Mouse (Mus musculus) forebrain, embryonic 15.5 days (tissue): ENCODE results near the gene Thbs1. TPM values are rescaled to one million over a fixed set of nuclear protein-coding genes. Genes with fewer than 3 reads are reported as not detected.
A peak's percentile ranks its signal among the peaks of the same experiment; 100 is the strongest.
"Not testable (repeated sequence)": the region's sequence is repeated elsewhere in the genome, so short reads cannot be mapped to it uniquely, and the experiment has no call there.

Source experiments
- ATAC-seq: fragments of 200-750 bp; cut with Nextera tagmentation; replicated peaks from 2 replicates; pipeline ENCODE4 v1.8.0; 2017; ENCODE audit warnings: mild to moderate bottlenecking, moderate TSS enrichment, moderate library complexity
- H3K27ac ChIP-seq: fragments of 300-500 bp; sonication (generic); replicated peaks from 2 replicates; pipeline ENCODE4 v1.5.1; 2015; ENCODE audit warnings: mild to moderate bottlenecking, inconsistent platforms
- H3K27me3 ChIP-seq: fragments of 300-500 bp; sonication (generic); 2 replicates; pipeline ENCODE4 v1.6.1; 2015; ENCODE audit warnings: inconsistent platforms
- H3K36me3 ChIP-seq: fragments of 300-500 bp; sonication (generic); 2 replicates; pipeline ENCODE4 v1.6.1; 2015; ENCODE audit warnings: mild to moderate bottlenecking, inconsistent platforms
- H3K4me1 ChIP-seq: fragments of 300-500 bp; sonication (generic); 2 replicates; pipeline ENCODE4 v1.6.1; 2015; ENCODE audit warnings: inconsistent platforms
- H3K4me2 ChIP-seq: fragments of 300-500 bp; sonication (generic); replicated peaks from 2 replicates; pipeline ENCODE4 v1.6.1; 2015; ENCODE audit warnings: mild to moderate bottlenecking, inconsistent platforms
- H3K4me3 ChIP-seq: fragments of 300-500 bp; sonication (generic); 2 replicates; pipeline ENCODE4 v1.5.1; 2015; ENCODE audit warnings: mild to moderate bottlenecking, inconsistent platforms
- H3K9ac ChIP-seq: fragments of 300-500 bp; sonication (generic); replicated peaks from 2 replicates; pipeline ENCODE4 v1.6.1; 2015; ENCODE audit warnings: mild to moderate bottlenecking, inconsistent platforms
- H3K9me3 ChIP-seq: fragments of 300-500 bp; sonication (generic); 2 replicates; pipeline ENCODE4 v1.6.1; 2016; ENCODE audit warnings: inconsistent platforms
- WGBS: fragments of 180-500 bp; shearing (Covaris S2); methylation state at CpG from one replicate; pipeline ENCODE4 v1.1.7; 2015; ENCODE audit warnings: mixed read lengths; 5-methylcytosine and 5-hydroxymethylcytosine counted together
- polyA plus RNA-seq: library from polyadenylated mRNA; unstranded; fragments of >200 nt; fragmentation: Nextera tagmentation; extraction: Ambion mirVana; gene quantifications from 2 replicates; pipeline ENCODE4 v1.2.1, GENCODE M21; 2015

Thbs1 gene
- polyA plus RNA-seq, 1 experiment from 2014 or later = 10.2 TPM

DNA sequence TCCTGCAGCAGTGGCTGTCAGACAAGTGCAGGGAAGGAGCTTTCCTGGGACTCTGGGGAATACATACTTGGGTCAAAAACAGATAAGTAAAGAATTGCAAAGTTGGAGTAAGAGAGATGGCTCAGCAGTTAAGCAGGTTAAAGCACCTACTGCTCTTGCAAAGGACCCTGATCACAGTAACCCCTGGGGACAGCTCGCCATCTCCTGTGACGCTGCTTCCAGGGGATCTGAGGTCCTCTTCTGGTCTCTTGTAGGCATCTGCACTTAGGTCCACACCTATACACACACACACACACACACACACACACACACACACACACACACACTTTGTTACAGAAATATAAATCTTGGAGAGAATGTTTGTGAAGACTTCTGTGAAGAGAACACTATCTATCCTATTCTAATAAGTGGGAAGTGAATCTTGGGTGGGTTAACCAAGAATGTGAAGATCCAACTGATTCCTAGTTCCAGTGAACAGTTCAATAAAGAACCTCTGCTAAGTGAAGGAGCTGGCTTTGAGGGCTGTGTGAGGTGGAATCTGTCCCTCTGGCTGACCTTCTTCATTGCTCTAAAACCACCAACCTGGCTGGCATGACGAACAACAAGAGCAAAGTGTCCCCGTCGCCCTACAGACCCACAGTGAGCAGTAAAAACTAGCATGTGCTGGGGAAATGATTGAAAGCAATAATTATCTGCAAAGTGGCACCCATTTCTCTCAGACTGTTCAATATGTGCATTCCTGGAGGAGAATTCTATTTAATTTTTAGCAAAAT is 16.0 kb downstream of the Thbs1 start:
- Histone ChIP-seq H3K36me3 (no peaks in the 10 kb centered on the region), H3K4me2 (no peak overlapping the region), H3K4me1 (0 out of 2 replicates have a peak, but pooled peaks cover 8% of the 10 kb centered on the region), H3K9ac (no peak overlapping the region), H3K27me3 (no peaks in the 10 kb centered on the region), H3K27ac (no peak overlapping the region), H3K4me3 (no peak overlapping the region), H3K9me3 (no peaks in the 10 kb centered on the region)
- 88% methylated on average over 5 of the region's 5 CpGs for WGBS
- ATAC-seq = no peak

DNA sequence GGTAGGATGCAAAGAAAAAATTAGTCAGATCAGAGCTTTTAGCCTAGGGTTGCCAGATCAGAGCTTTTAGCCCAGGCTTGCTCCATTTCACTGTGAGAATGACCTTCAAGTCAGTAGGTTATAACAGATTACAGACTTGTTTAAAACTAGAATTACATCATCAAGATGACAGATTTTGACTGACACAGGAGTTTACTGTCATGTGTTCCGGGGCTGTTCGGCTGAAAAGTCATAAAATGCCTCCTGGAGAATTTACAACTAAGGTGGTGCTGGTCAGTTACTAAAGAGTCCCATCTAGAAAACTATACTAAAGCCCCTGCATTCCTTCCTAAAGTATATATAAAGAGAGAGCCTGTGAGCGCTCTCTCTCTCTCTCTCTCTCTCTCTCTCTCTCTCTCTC is 16.6 kb downstream of the Thbs1 start:
- Histone ChIP-seq H3K27ac (no peak overlapping the region), H3K9ac (no peak overlapping the region), H3K4me1 (0 out of 2 replicates have a peak, but pooled peaks cover 8% of the 10 kb centered on the region), H3K27me3 (no peaks in the 10 kb centered on the region), H3K4me3 (no peak overlapping the region), H3K36me3 (no peaks in the 10 kb centered on the region), H3K4me2 (no peak overlapping the region), H3K9me3 (no peaks in the 10 kb centered on the region)
- WGBS = 72% methylated on average over 3 of the region's 3 CpGs
- ATAC-seq = no peak

DNA sequence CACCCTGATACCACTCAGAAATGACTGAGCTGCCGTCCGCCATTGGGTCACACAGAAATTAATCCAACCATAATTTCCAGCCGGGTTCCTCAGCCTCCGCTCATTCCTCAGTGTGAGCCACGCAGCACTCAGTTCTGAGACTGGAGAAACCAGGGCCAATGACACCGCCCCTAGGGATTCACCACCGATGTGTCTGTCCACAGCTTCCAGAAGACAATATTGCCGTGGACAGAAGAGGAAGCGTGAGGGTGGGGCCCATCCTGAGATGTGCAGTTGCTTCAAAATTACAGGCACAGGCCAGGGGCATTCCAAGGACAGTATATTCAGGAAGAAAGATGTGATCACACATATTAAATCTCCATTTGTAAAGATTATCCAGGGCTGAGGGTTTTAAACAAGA is 25.4 kb downstream of the Thbs1 start:
- no peak overlapping the region for H3K27ac ChIP-seq
- H3K27me3 ChIP-seq = no peaks in the 10 kb centered on the region
- H3K36me3 ChIP-seq = no peaks in the 10 kb centered on the region
- ATAC-seq = no peak
- H3K4me2 ChIP-seq = no peak overlapping the region
- 93% methylated on average over 9 of the region's 9 CpGs for WGBS
- H3K4me1 ChIP-seq = no peaks in the 10 kb centered on the region
- no peak overlapping the region for H3K9ac ChIP-seq
- no peaks in the 10 kb centered on the region for H3K9me3 ChIP-seq
- H3K4me3 ChIP-seq = no peak overlapping the region

DNA sequence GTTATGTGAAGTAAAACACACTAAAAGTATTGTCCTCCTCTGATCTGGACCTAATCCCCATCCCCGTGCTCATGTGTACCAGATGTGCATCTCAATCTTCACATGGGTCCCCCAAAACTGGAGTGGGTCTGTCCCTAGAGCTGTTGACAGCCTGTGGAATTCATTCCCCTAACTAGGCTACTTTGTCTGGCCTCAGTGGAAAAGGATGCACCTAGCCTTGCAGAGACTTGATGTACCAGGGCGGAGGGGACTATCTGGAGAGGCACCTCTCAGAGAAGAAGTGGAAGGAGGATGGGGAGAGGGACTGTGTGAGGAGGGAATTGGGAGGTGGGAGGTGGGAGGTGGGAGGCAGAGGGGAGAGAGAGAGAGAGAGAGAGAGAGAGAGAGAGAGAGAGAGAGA is 26.1 kb downstream of the Thbs1 start:
- no peak overlapping the region for H3K27ac ChIP-seq
- no peak overlapping the region for H3K4me2 ChIP-seq
- no peak overlapping the region for H3K9ac ChIP-seq
- no peaks in the 10 kb centered on the region for H3K4me1 ChIP-seq
- 84% methylated on average over 2 of the region's 2 CpGs for WGBS
- no peak for ATAC-seq
- no peaks in the 10 kb centered on the region for H3K36me3 ChIP-seq
- no peak overlapping the region for H3K4me3 ChIP-seq
- no peaks in the 10 kb centered on the region for H3K9me3 ChIP-seq
- H3K27me3 ChIP-seq = no peaks in the 10 kb centered on the region

DNA sequence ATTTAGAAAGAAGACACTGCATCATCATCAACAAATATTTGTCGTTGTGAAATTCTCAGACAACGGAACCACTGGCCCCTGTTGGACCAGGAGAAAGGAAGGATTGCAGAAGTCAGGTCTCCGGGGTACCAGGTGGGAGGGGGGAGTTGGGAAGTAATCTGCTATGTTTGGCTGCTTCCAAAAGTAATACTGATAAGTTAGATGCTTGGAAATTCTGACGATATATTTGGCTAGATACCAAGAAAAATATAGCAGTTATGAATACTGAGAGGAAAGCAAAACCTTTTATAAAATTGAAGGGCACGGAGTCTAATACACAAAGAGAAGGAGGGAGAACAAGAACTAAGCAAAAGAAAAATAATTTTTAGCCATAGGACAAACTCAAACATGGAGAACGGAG is 27.6 kb downstream of the Thbs1 start:
- Histone ChIP-seq H3K4me1 (no peaks in the 10 kb centered on the region), H3K4me3 (no peak overlapping the region), H3K27me3 (no peaks in the 10 kb centered on the region), H3K9me3 (no peaks in the 10 kb centered on the region), H3K4me2 (no peak overlapping the region), H3K9ac (no peak overlapping the region), H3K36me3 (no peaks in the 10 kb centered on the region), H3K27ac (no peak overlapping the region)
- ATAC-seq = no peak
- 88% methylated on average over 6 of the region's 6 CpGs for WGBS

DNA sequence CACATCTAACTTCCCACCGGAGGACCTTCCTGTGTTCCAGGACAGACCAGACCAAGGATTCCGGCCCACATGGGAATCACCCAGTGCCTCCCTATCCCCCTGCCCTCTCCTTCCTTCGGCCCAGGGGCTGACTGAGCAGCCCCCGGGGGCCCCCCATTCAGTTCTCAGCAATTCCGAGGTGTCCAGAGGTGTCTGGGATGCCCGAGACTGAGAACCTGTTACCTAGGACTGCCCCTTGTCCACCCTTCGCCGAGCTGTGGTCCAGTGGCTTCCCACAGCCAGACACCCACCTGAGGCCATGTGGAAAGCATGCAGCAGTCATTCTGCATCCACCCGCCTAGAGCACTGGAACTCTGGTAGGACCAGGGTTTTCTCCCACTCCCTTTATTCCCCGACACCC is 30.0 kb downstream of the Thbs1 start:
- no peaks in the 10 kb centered on the region for H3K36me3 ChIP-seq
- no peaks in the 10 kb centered on the region for H3K4me1 ChIP-seq
- no peak overlapping the region for H3K4me3 ChIP-seq
- H3K27me3 ChIP-seq = no peaks in the 10 kb centered on the region
- 91% methylated on average over 10 of the region's 10 CpGs for WGBS
- no peaks in the 10 kb centered on the region for H3K9me3 ChIP-seq
- ATAC-seq = no peak
- H3K27ac ChIP-seq = no peak overlapping the region
- no peak overlapping the region for H3K9ac ChIP-seq
- H3K4me2 ChIP-seq = no peak overlapping the region

DNA sequence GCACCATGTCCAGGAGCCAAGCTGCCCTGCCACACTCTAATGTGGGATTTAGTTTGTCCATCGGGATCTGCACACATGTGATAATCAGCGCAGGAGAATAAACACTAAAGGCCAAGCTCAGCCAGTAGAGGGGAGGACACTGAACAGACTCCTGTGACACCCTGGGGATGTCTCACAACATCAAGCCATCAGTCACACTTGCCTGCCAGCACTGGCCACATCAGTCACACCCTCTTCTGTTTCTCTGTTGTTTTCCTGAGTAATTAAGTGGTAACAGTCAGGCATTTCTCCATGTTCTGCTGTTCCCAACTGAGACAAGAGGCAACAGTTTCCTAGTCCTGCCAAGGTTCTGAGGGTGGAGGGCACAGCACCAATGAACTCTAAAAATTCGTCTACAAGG is 36.1 kb downstream of the Thbs1 start:
- peaks cover 17% of the 10 kb centered on the region for H3K4me1 ChIP-seq
- not testable (repeated sequence) for H3K36me3 ChIP-seq, H3K27ac ChIP-seq, H3K4me3 ChIP-seq, H3K9me3 ChIP-seq, H3K4me2 ChIP-seq, ATAC-seq, H3K27me3 ChIP-seq, H3K9ac ChIP-seq
- 79% methylated on average over 3 of the region's 3 CpGs for WGBS

DNA sequence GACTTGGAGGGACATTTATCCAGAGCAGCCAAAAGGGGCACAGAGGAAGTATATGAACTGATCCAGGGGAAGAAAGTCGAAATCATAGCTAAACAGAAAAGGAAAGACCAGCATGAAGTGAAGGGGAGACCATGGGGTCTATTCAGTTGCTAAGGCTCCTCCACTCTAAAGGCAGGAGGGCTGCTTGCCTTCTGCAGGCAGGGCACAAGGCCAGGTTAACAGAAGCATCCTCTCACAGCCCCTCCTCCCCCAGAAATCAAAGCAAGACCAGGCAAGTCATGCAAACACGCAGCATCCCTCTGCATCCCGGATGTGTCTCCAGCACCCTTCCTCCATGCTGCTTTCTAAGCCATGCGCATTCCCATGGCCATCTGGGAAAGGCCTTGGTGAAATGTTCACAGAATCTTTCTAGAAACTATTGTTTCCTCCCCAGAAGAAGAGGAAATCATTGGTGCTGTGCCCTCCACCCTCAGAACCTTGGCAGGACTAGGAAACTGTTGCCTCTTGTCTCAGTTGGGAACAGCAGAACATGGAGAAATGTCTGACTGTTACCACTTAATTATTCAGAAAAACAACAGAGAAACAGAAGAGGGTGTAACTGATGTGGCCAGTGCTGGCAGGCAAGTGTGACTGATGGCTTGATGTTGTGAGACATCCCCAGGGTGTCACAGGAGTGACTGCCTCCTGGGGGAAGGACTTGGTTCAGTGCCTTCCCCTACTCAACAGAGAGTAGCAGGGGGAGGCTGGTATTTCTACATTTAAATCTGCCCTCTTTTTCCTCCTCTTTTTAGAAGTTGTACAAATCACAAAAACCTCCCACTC is 36.9 kb downstream of the Thbs1 start:
- peaks cover 17% of the 10 kb centered on the region for H3K4me1 ChIP-seq

DNA sequence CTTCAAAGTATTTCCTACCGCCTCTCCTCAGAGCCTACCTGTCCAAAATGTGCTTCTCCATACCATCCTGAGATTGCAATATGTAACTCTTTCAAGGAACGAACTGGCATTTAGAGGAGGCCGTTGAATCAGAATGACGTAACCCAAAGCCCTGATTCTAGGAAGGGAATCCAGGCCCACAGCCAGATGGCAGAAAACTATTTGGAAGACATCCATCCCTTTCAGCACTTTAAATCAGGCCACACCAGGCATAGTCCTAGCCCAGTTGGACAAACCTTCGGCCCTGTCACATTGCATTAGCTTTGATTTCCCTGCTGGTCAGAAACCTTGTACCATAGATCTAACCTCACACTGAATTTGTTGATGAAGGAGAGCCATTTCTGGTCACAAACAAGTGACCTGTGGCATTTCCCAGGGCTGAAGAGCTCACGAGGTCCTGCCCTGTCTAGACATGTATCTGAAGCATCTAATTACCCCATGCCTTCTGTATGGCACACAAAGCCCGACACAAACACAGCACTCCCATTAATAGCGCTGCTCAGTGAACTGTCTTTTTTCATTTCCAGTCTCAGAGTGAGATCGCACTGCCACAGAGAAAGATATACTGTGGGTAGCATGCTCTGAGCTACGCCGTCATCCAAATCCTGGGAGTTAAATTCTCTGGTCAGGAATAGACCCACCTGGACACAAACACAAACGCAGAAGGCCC is 38.3 kb downstream of the Thbs1 start:
- Histone ChIP-seq H3K27ac (peak overlapping the region; percentile 47), H3K27me3 (no peaks in the 10 kb centered on the region), H3K4me2 (no peak overlapping the region), H3K4me1 (peaks cover 17% of the 10 kb centered on the region), H3K4me3 (no peak overlapping the region), H3K9ac (no peak overlapping the region), H3K36me3 (no peaks in the 10 kb centered on the region), H3K9me3 (no peaks in the 10 kb centered on the region)
- WGBS = 50% methylated on average over 12 of the region's 12 CpGs
- ATAC-seq = peak; percentile 83

More for the DNA sequence above, 36.9 kb downstream of the Thbs1 start:
- Histone ChIP-seq H3K27ac (no peak overlapping the region), H3K36me3 (no peaks in the 10 kb centered on the region), H3K9me3 (no peaks in the 10 kb centered on the region), H3K4me2 (no peak overlapping the region), H3K27me3 (no peaks in the 10 kb centered on the region), H3K9ac (no peak overlapping the region), H3K4me3 (no peak overlapping the region)
- WGBS = 77% methylated on average over 4 of the region's 4 CpGs
- ATAC-seq = no peak

DNA sequence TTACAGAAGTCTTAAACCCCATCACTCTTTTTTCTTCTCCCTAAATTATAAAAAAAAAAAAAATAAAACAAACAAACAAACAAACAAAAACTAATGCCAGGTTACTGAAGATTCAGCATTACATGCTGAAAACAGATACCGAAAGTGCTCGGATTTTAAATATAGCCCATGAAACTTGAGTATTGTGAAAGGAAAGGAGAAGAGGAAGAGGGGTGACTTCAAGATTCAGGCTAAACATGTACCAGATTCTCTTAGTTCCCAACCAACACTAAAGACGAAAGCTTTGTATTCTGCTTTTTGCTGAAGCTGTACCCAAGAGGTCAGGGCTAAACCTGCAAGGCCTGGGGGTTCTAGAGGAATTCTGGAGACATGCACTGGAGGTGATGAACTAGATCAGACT is 46.4 kb downstream of the Thbs1 start:
- H3K27me3 ChIP-seq = no peaks in the 10 kb centered on the region
- no peak overlapping the region for H3K4me3 ChIP-seq
- no peaks in the 10 kb centered on the region for H3K36me3 ChIP-seq
- peaks cover 20% of the 10 kb centered on the region for H3K4me1 ChIP-seq
- H3K27ac ChIP-seq = no peak overlapping the region
- 91% methylated on average over 3 of the region's 3 CpGs for WGBS
- ATAC-seq = no peak
- no peaks in the 10 kb centered on the region for H3K9me3 ChIP-seq
- H3K9ac ChIP-seq = no peak overlapping the region
- no peak overlapping the region for H3K4me2 ChIP-seq

DNA sequence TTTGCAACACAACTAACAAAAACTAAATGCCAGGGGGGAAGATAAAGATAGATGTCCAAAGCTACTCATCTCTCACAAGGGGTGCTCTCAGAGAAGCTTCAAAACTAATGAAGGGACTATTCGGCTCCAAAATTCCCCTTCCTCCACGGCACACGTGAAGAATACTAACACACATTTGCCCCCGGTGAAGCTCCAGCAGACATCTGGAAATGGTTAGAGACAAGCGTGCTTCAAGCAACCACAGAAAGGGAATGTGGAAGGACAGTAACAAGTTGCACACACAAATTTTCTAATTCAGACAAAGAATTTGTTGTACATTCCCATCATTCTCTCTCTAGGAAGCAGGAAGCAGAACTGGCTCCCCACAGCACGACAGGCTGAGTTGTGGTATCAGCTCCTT is 47.5 kb downstream of the Thbs1 start:
- Histone ChIP-seq H3K4me2 (no peak overlapping the region), H3K4me3 (no peak overlapping the region), H3K4me1 (peaks cover 20% of the 10 kb centered on the region), H3K36me3 (no peaks in the 10 kb centered on the region), H3K9me3 (no peaks in the 10 kb centered on the region), H3K27me3 (no peaks in the 10 kb centered on the region), H3K9ac (no peak overlapping the region), H3K27ac (no peak overlapping the region)
- WGBS = 64% methylated on average over 6 of the region's 6 CpGs
- ATAC-seq = no peak

DNA sequence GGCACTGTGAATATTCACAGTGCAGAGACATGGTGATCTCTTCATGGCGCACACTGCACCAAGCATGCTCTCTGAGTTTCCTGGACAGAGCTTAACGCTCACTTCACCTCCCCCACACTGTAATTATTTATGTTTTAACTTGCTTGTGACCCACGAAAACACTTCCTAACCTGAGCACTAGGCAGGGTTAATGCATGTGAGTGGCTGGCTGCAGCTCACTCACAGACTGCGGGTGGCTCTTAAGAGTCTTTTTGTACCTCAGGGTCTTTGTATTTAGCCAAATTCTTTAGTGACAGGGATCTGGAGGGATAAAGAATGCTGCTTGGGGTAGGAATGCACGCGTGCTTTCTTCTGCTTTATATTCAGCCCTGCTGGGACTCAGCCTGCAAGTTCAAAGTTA is 48.9 kb downstream of the Thbs1 start:
- WGBS = 4% methylated on average over 6 of the region's 6 CpGs
- Histone ChIP-seq H3K27ac (peak overlapping the region; percentile 32; the same call in 1 of the 2 replicates), H3K27me3 (no peaks in the 10 kb centered on the region), H3K4me2 (no peak overlapping the region), H3K36me3 (no peaks in the 10 kb centered on the region), H3K9me3 (no peaks in the 10 kb centered on the region), H3K4me3 (no peak overlapping the region), H3K9ac (no peak overlapping the region), H3K4me1 (peaks cover 20% of the 10 kb centered on the region)
- peak; percentile 66; the same call in 1 of the 2 replicates for ATAC-seq
